Comparison of ENCODE assay signal across 31 mouse cellular contexts in genomic region chr12:30154079-30154673, GRCm38 (mm10). TPM values are rescaled to one million over a fixed set of nuclear protein-coding genes. Genes with fewer than 3 reads are reported as not detected.
A peak's percentile ranks its signal among the peaks of the same experiment; 100 is the strongest.
DNase-seq lines count a peak whose midpoint lies in the region; ATAC-seq and TF ChIP-seq lines count a peak whose summit lies in the region.
"Had no signal": no experiment of that assay in that cellular context is flagged by ENCODE, and none has a peak within 500 bp of the region (broad histone marks: within the 10 kb centered on the region; RNA-seq: fewer than 3 reads in every experiment).

No protein-coding gene starts in this region.

- no peak for DNase-seq in forebrain, embryonic 10.5 days (ENCODE audit: extremely low spot score, low spot score)
- no peak for DNase-seq in layer of hippocampus, adult 2 months (ENCODE audit: low spot score in 2 of 2)
- no peak for DNase-seq in layer of hippocampus, postnatal 14 days (ENCODE audit: low spot score in 2 of 2)
- DNase-seq in Muller cell, postnatal 12 days (ENCODE audit: inconsistent ontology term) = peak; percentile 21
- peak; percentile 6 for DNase-seq in R1 (ENCODE audit: low read depth, low spot score)
- no peak for DNase-seq in ovary, postnatal 14 days (ENCODE audit: low spot score)
- DNase-seq in frontal cortex, adult 2 months (ENCODE audit: extremely low spot score in 1 of 2, low spot score in 1 of 2) = no peak
- DNase-seq: adrenal gland, postnatal 14 days; cerebellum, adult 18-20 months; cerebellum, postnatal 36 days; embryo, embryonic 11 days; gastrocnemius, postnatal 25 days; heart, adult 18-20 months; heart, postnatal 10 days; kidney, adult 11 months; kidney, postnatal 36 days; thymus, postnatal 25 days had no signal

- no peaks in the 10 kb centered on the region for H3K9me3 ChIP-seq in forebrain, embryonic 16.5 days (ENCODE audit: control insufficient read depth, low read length)
- no peaks in the 10 kb centered on the region for H3K9me3 ChIP-seq in forebrain, embryonic 10.5 days
- H3K9me3 ChIP-seq: embryonic facial prominence, embryonic 15.5 days; heart, embryonic 12.5 days; kidney, embryonic 15.5 days; limb, embryonic 15.5 days; liver, embryonic 15.5 days; neural tube, embryonic 13.5 days; stomach, embryonic 15.5 days had no signal

- no peaks in the 10 kb centered on the region for H3K36me3 ChIP-seq in forebrain, embryonic 16.5 days (ENCODE audit: control insufficient read depth, insufficient read depth)
- no peaks in the 10 kb centered on the region for H3K36me3 ChIP-seq in forebrain, embryonic 10.5 days (replicated peaks)
- H3K36me3 ChIP-seq: embryonic facial prominence, embryonic 15.5 days; heart, embryonic 12.5 days; hindbrain, embryonic 10.5 days; kidney, embryonic 15.5 days; limb, embryonic 15.5 days; liver, embryonic 15.5 days; neural tube, embryonic 13.5 days; stomach, embryonic 15.5 days had no signal

- no peak overlapping the region for H3K4me2 ChIP-seq in forebrain, embryonic 16.5 days (ENCODE audit: low read length)
- H3K4me2 ChIP-seq: embryonic facial prominence, embryonic 15.5 days; heart, embryonic 12.5 days; kidney, embryonic 15.5 days; limb, embryonic 15.5 days; liver, embryonic 15.5 days; neural tube, embryonic 13.5 days; stomach, embryonic 15.5 days had no signal

- 0 out of 2 replicates have a peak, but pooled peaks have one; percentile 10 for TF ChIP-seq CTCF in layer of hippocampus, adult 2 months (conservative IDR thresholded peaks at IDR 0.05)

- H3K4me3 ChIP-seq in forebrain, embryonic 16.5 days (replicated peaks; ENCODE audit: low read length) = no peak overlapping the region
- H3K4me3 ChIP-seq in forebrain, embryonic 10.5 days = no peak overlapping the region
- no peak overlapping the region for H3K4me3 ChIP-seq in layer of hippocampus, adult 2 months
- H3K4me3 ChIP-seq: embryonic facial prominence, embryonic 15.5 days; heart, embryonic 12.5 days; hindbrain, embryonic 10.5 days; kidney, embryonic 15.5 days; limb, embryonic 15.5 days; liver, embryonic 15.5 days; myocyte; neural tube, embryonic 13.5 days; stomach, embryonic 15.5 days had no signal

- H3K9ac ChIP-seq in forebrain, embryonic 16.5 days (replicated peaks; ENCODE audit: low read depth, low read length) = no peak overlapping the region
- H3K9ac ChIP-seq: embryonic facial prominence, embryonic 15.5 days; heart, embryonic 12.5 days; kidney, embryonic 15.5 days; limb, embryonic 15.5 days; liver, embryonic 15.5 days; neural tube, embryonic 13.5 days; stomach, embryonic 15.5 days had no signal

- H3K27ac ChIP-seq in forebrain, embryonic 16.5 days (ENCODE audit: low read length) = no peak overlapping the region
- no peak overlapping the region for H3K27ac ChIP-seq in forebrain, embryonic 10.5 days
- H3K27ac ChIP-seq in layer of hippocampus, adult 2 months = no peak overlapping the region
- H3K27ac ChIP-seq: embryonic facial prominence, embryonic 15.5 days; hindbrain, embryonic 10.5 days; kidney, embryonic 15.5 days; limb, embryonic 15.5 days; liver, embryonic 15.5 days; macrophage; neural tube, embryonic 13.5 days; stomach, embryonic 15.5 days had no signal

- peaks cover 4% of the 10 kb centered on the region; the same call in 1 of the 2 replicates for H3K4me1 ChIP-seq in forebrain, embryonic 16.5 days (replicated peaks; ENCODE audit: control insufficient read depth, insufficient read depth, low read length)
- no peaks in the 10 kb centered on the region for H3K4me1 ChIP-seq in forebrain, embryonic 10.5 days
- H3K4me1 ChIP-seq: hindbrain, embryonic 10.5 days; kidney, embryonic 15.5 days; liver, embryonic 15.5 days; neural tube, embryonic 13.5 days; stomach, embryonic 15.5 days had no signal

- H3K27me3 ChIP-seq in forebrain, embryonic 16.5 days (replicated peaks; ENCODE audit: control insufficient read depth, insufficient read depth, low read length) = no peaks in the 10 kb centered on the region
- no peaks in the 10 kb centered on the region for H3K27me3 ChIP-seq in forebrain, embryonic 10.5 days (ENCODE audit: poor library complexity, severe bottlenecking)
- H3K27me3 ChIP-seq: embryonic facial prominence, embryonic 15.5 days; kidney, embryonic 15.5 days; limb, embryonic 15.5 days; liver, embryonic 15.5 days; neural tube, embryonic 13.5 days; stomach, embryonic 15.5 days had no signal

- 0 out of 2 replicates have a peak, but pooled peaks have one; percentile 52 for ATAC-seq in forebrain, embryonic 16.5 days

- 33% methylated on average over 7 of the region's 7 CpGs for WGBS in forebrain, embryonic 16.5 days
- WGBS in forebrain, embryonic 10.5 days = 77% methylated on average over 7 of the region's 7 CpGs

RNA-seq across cellular contexts. Expression of gene Tpo, which starts 21.8 kb away (rescaled TPM):
- polyA plus RNA-seq in forebrain, embryonic 16.5 days (2015; fragmentation: Nextera tagmentation; extraction: Ambion mirVana) = 0.10 and 0.18 TPM in 2 replicates
- not detected in 2 replicates for polyA plus RNA-seq in forebrain, embryonic 10.5 days (2016; fragmentation: Nextera tagmentation; extraction: Ambion mirVana)
- under 1 TPM; 0.20 to 0.25 TPM for total RNA-seq in layer of hippocampus, adult 2 months (2021)
- under 1 TPM; 0.21 to 0.69 TPM for total RNA-seq in layer of hippocampus, postnatal 14 days (2021)
- 1.3 and 1.8 TPM in 2 replicates for polyA plus RNA-seq in frontal cortex, adult 2 months (2012; rRNA removed)
- total RNA-seq: adrenal gland, postnatal 14 days; gastrocnemius, postnatal 25 days; heart, adult 18-20 months; heart, postnatal 10 days; MEL had no signal
- polyA plus RNA-seq: C2C12; hindbrain, embryonic 10.5 days; kidney, embryonic 15.5 days; limb, embryonic 15.5 days; liver, embryonic 15.5 days; lung, embryonic 16.5 days; macrophage; myocyte; neural tube, embryonic 13.5 days; stomach, embryonic 15.5 days had no signal

Comparison
In these comparisons a context has a peak if more than half of its experiments do, and no peak if none do; other contexts are left out.
1. DNase-seq: peak in Muller cell, postnatal 12 days (single experiment) and R1 (single experiment); none in forebrain, embryonic 10.5 days (single experiment), layer of hippocampus, adult 2 months (0 of 2), layer of hippocampus, postnatal 14 days (0 of 2), ovary, postnatal 14 days (single experiment) and frontal cortex, adult 2 months (0 of 2).